Mouse (Mus musculus): ENCODE measurements around the gene Taf13. TPM values are rescaled to one million over a fixed set of nuclear protein-coding genes. Genes with fewer than 3 reads are reported as not detected.

Taf13 gene
- total and polyA plus RNA-seq, 3 experiments, result 5.4 to 7.0 TPM; not detected in 1

DNA sequence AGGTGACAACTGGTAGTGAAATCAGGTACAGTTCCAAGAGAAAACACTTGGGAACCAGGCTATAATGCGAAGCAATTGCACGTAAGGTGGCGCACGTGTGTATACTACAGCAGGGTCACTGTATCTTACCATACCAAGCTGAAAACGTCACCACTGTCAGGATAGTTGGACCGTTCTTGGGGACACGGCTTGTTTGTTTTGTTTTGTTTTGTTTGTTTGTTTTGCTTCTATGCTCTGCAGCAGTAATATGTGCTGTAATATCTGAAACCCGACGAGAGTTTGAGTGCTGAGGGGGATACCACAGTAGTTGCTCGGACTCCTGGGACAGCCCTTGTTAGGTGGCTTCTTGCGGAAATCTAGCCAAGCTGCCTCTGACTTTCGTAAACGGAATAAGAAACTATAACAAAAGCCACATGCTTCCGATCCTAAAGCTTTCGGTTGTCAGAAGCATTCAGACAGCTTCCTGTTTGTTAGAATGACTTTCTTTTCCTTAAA is 8.7 kb upstream of the Taf13 start:
- no peaks in the 10 kb centered on the region for H3K27me3 ChIP-seq (ENCODE audit: control insufficient read depth in 1 of 2, insufficient read depth in 2 of 2, low read length in 2 of 2)
- no peak for DNase-seq (ENCODE audit: low read depth, low spot score)
- H3K4me3 ChIP-seq (ENCODE audit: control insufficient read depth in 1 of 2, insufficient read depth in 1 of 2, low read depth in 2 of 2, low read length in 2 of 2), result peak overlapping the region; percentile 69 to 93
- peak overlapping the region; percentile 93 for H3K27ac ChIP-seq (ENCODE audit: control insufficient read depth, low read depth, low read length)
- TF ChIP-seq ZC3H11A (IDR thresholded peaks at IDR 0.05; ENCODE audit: low read depth, low read length) (no peak), POLR2A (IDR thresholded peaks at IDR 0.05; ENCODE audit: control insufficient read depth in 1 of 2, insufficient read depth in 1 of 2, low read depth in 1 of 2, low read length in 2 of 2, poor library complexity in 1 of 2) (peak in 1 of 2 experiments; percentile 10; a peak in 1 of 4 replicates), SMC3 (IDR thresholded peaks at IDR 0.05; ENCODE audit: low read depth, low read length) (no peak), USF2 (IDR thresholded peaks at IDR 0.05; ENCODE audit: borderline replicate concordance in 1 of 2, insufficient read depth in 1 of 2, low read depth in 1 of 2, low read length in 2 of 2) (no peak), GATA1 (IDR thresholded peaks at IDR 0.05; ENCODE audit: low read depth, low read length) (no peak), ZNF384 (IDR thresholded peaks at IDR 0.05; ENCODE audit: low read depth, low read length) (no peak), NELFE (IDR thresholded peaks at IDR 0.05; ENCODE audit: low read depth, low read length) (peak; percentile 21; the same call in 1 of the 2 replicates), CHD2 (IDR thresholded peaks at IDR 0.05; ENCODE audit: low read length) (no peak), RCOR1 (IDR thresholded peaks at IDR 0.05; ENCODE audit: low read depth, low read length) (no peak), JUND (IDR thresholded peaks at IDR 0.05; ENCODE audit: low read depth, low read length) (no peak), UBTF (IDR thresholded peaks at IDR 0.05; ENCODE audit: borderline replicate concordance, insufficient read depth, low read depth, low read length) (no peak), MAZ (IDR thresholded peaks at IDR 0.05; ENCODE audit: low read depth, low read length) (no peak), ELF1 (IDR thresholded peaks at IDR 0.05; ENCODE audit: low read depth, low read length) (no peak), ETS1 (IDR thresholded peaks at IDR 0.05; ENCODE audit: low read depth, low read length) (no peak), SIN3A (IDR thresholded peaks at IDR 0.05; ENCODE audit: low read length) (no peak), POLR2AphosphoS2 (IDR thresholded peaks at IDR 0.05; ENCODE audit: low read length) (no peak), EP300 (IDR thresholded peaks at IDR 0.05; ENCODE audit: low read depth in 1 of 2, low read length in 2 of 2) (no peak; a peak in 1 of 4 replicates), POLR2AphosphoS5 (IDR thresholded peaks at IDR 0.05; ENCODE audit: borderline replicate concordance, low read depth, low read length) (no peak), ZMIZ1 (IDR thresholded peaks at IDR 0.05; ENCODE audit: low read depth, low read length) (no peak), BHLHE40 (IDR thresholded peaks at IDR 0.05; ENCODE audit: borderline replicate concordance, low read depth, low read length) (peak; percentile 65; the same call in 1 of the 2 replicates), MEF2A (IDR thresholded peaks at IDR 0.05; ENCODE audit: extremely low read depth, insufficient replicate concordance, low read depth, low read length, poor library complexity, severe bottlenecking) (no peak), MYC (IDR thresholded peaks at IDR 0.05; ENCODE audit: low read depth, low read length) (peak; percentile 83), USF1 (IDR thresholded peaks at IDR 0.05; ENCODE audit: low read depth, low read length) (no peak; the same call in 1 of the 2 replicates), MXI1 (IDR thresholded peaks at IDR 0.05; ENCODE audit: low read depth, low read length) (peak; percentile 92), TAL1 (IDR thresholded peaks at IDR 0.05; ENCODE audit: low read length) (no peak), TBP (IDR thresholded peaks at IDR 0.05; ENCODE audit: low read depth, low read length) (peak; percentile 2; the same call in 1 of the 2 replicates), HCFC1 (IDR thresholded peaks at IDR 0.05; ENCODE audit: low read depth, low read length) (no peak), TCF12 (IDR thresholded peaks at IDR 0.05; ENCODE audit: low read depth, low read length) (no peak), NRF1 (IDR thresholded peaks at IDR 0.05; ENCODE audit: insufficient read depth, low read depth, low read length, poor library complexity, severe bottlenecking) (no peak), MAX (IDR thresholded peaks at IDR 0.05; ENCODE audit: low read length) (no peak), ZKSCAN1 (IDR thresholded peaks at IDR 0.05; ENCODE audit: low read depth, low read length) (no peak), CHD1 (IDR thresholded peaks at IDR 0.05; ENCODE audit: low read depth, low read length) (peak; percentile 10; the same call in 1 of the 2 replicates), CTCF (IDR thresholded peaks at IDR 0.05 in 2 of 3, conservative IDR thresholded peaks at IDR 0.05 in 1 of 3; ENCODE audit: control insufficient read depth in 1 of 3, insufficient read depth in 1 of 3, low read depth in 2 of 3, low read length in 3 of 3, poor library complexity in 1 of 3, severe bottlenecking in 1 of 3) (peak in 2 of 3 experiments; percentile 32 to 53; a peak in 4 of 6 replicates), KAT2A (conservative IDR thresholded peaks at IDR 0.05; ENCODE audit: low read depth, low read length) (no peak), RAD21 (IDR thresholded peaks at IDR 0.05; ENCODE audit: low read depth, low read length) (no peak; the same call in 1 of the 2 replicates)
- peaks cover 4% of the 10 kb centered on the region in 2 experiments; a peak in 2 of 4 replicates for H3K4me1 ChIP-seq (ENCODE audit: control insufficient read depth in 1 of 2, insufficient read depth in 2 of 2, low read length in 2 of 2)
- H3K9me3 ChIP-seq (replicated peaks; ENCODE audit: insufficient read depth, low read length), result no peaks in the 10 kb centered on the region
- H3K9ac ChIP-seq (ENCODE audit: control insufficient read depth, low read depth, low read length, poor library complexity, severe bottlenecking), result peak overlapping the region; percentile 79
- peaks cover 6% of the 10 kb centered on the region for H3K79me2 ChIP-seq (ENCODE audit: control insufficient read depth, insufficient read depth, low read length, poor library complexity)
- peaks cover 0 to 9% of the 10 kb centered on the region in 2 experiments; a peak in 2 of 4 replicates for H3K36me3 ChIP-seq (ENCODE audit: control insufficient read depth in 1 of 2, insufficient read depth in 2 of 2, low read length in 2 of 2)
